Mouse (Mus musculus) Patski (cell line): ENCODE measurements around the gene Rcor1. TPM values are rescaled to one million over a fixed set of nuclear protein-coding genes. Genes with fewer than 3 reads are reported as not detected.
A peak's percentile ranks its signal among the peaks of the same experiment; 100 is the strongest.

Experiments used
- ATAC-seq: fragments of 100-300 bp; one replicate; pipeline ENCODE4 v1.8.0; 2021
- CTCF ChIA-PET: fragments of 350-600 bp; sonication (Branson Sonifier 250); formaldehyde crosslinking; loops from one replicate; lab custom pipeline; 2022; ENCODE audit warnings: inconsistent platforms; lab: Charles Lee
- POLR2A ChIA-PET: fragments of 350-600 bp; sonication (Branson Sonifier 250); formaldehyde crosslinking; loops from one replicate; lab custom pipeline; 2022; ENCODE audit warnings: antibody characterized with exemption, inconsistent platforms; lab: Charles Lee
- DNase-seq: peaks from one replicate; pipeline ENCODE4 v3.0.0-alpha.2; 2011; ENCODE audit warnings: low read depth, low spot score
- H3K27me3 ChIP-seq: fragments of 371-371 bp; one replicate; pipeline ENCODE4 v1.5.1; 2021
- CTCF ChIP-seq: fragments of 100-300 bp; IDR thresholded peaks from one replicate; pipeline ENCODE4 v1.5.1; 2021
- in situ Hi-C: fragments of 300-500 bp; cut with MboI; formaldehyde crosslinking; loops from 3 replicates; pipeline ENCODE4 v1.11.1; 2018; ENCODE audit warnings: low pct_unique_long_range_greater_than_20kb, mixed read lengths
- polyA plus RNA-seq: library from polyadenylated mRNA; unstranded; gene quantifications from one replicate; pipeline ENCODE4 v1.2.3, GENCODE M21; 2021

The Rcor1 gene
- polyA plus RNA-seq, 1 experiment from 2014 or later, result 30.9 TPM

DNA sequence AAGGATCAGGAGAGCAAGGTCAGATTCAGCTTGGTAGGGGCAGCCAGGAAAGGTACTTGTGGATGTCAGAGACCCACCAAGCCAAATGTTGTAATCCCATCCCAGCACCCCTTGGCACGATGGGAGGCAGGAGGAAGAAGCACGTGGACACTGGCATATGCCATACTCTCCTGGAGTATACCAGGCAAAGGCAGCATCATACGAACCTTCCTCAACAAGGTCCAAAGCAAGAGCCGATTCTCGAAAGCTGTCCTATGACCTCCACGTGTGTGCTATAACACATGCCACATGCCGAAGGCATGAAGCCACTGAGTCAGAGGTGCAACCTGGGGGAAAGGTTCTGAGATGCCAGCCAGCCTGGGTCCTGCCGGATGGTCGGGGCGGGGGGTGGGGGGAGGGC lies 121.7 kb downstream of the Rcor1 start:
- POLR2A ChIA-PET, result no interaction called here
- DNase-seq, result no peak
- H3K27me3 ChIP-seq, result no peaks in the 10 kb centered on the region
- no peak for TF ChIP-seq CTCF
- CTCF ChIA-PET, result no interaction called here
- in situ Hi-C loops, result no loop called here
- no peak for ATAC-seq

DNA sequence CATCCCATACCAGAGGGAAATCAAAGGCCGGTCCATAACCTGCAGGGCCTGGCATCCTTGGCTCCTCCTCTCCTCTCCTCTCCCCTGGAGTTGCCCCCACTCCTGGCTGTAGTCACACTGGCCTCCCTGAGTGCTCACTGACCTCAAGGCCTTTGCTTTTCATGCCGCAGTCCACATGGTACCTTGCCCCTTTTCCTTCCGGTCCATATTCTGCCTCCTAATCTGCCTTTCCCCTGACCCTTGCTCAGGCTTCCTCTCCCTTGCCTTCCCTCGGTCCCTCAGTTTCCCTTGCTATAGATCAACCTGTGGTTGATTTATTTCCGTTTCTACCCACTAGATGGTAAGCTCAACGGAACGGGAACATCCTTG lies 122.8 kb downstream of the Rcor1 start:
- no peaks in the 10 kb centered on the region for H3K27me3 ChIP-seq
- no peak for DNase-seq
- no peak for ATAC-seq
- no peak for TF ChIP-seq CTCF
- ChIA-PET CTCF (no interaction called here), POLR2A (no interaction called here)
- in situ Hi-C loops, result no loop called here

DNA sequence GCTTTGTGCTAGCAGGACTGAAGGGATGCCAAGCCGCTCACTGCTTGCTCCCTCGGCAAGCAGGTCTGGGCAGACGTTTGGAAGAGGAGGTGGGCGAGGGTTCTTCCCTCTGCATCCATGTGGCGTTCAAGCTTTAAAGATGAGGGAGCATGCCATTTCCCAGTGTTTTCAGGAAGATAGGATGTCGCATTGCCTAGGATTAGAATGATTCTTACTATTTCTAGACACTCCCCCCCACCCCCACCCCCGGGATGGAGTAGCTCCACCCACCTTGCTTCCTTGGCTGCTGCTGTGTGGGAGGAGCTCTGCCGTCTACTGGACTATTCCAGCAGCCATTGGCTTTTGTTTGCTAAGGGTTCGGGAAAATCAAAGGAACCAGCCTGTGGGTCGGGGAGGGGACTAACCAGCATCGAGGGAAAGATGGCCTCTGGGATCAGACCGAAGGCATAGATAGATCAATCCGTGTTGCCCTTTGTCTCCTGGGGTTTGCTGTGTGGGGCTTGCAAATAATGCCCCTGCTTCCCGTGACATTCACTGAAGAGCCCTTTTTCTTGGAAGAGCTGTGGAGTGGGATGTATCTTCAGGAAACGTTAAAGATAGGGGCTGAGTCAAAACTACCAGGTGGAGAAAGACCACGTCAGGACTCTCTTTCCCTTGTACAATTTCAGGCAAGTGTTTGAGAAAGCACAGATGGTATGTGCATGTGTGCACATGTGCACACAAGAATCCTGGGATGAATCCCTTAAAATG lies 123.3 kb downstream of the Rcor1 start:
- TF ChIP-seq CTCF, result no peak
- ATAC-seq (no peak), DNase-seq (no peak)
- in situ Hi-C loops, result no loop called here
- ChIA-PET POLR2A (interaction anchor here (0.6 kb wide), 1 partner anchor 28 kb away, joined by 3 read pairs; no protein-coding TSS in a partner anchor), CTCF (no interaction called here)
- no peaks in the 10 kb centered on the region for H3K27me3 ChIP-seq

DNA sequence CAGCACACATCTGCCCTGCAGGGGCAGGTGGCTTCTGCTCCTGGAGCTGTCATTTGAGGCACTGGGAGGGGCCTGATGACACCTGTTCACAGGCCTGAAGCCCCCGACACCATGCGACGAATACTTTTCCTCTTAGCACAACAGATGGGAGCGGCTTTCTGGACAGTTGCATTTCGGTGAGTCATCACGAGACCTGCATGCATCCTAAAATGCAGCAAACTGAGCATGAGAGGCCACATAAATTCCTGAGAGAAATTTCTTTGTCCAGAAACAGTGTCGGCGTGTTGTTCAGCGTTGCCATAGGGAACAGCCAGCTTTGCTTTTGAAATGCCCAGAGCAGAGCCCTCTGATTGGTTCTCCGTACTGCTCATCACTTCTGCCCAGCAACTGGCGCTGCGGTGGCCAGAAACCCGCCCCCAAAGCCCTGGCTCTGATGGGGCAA lies 125.2 kb downstream of the Rcor1 start:
- CTCF ChIA-PET, result interaction anchor here (0.7 to 1.8 kb wide), 6 partner anchors 9 to 109 kb away, joined by 3 to 7 read pairs (median 4); no protein-coding TSS in a partner anchor
- TF ChIP-seq CTCF, result no peak

DNA sequence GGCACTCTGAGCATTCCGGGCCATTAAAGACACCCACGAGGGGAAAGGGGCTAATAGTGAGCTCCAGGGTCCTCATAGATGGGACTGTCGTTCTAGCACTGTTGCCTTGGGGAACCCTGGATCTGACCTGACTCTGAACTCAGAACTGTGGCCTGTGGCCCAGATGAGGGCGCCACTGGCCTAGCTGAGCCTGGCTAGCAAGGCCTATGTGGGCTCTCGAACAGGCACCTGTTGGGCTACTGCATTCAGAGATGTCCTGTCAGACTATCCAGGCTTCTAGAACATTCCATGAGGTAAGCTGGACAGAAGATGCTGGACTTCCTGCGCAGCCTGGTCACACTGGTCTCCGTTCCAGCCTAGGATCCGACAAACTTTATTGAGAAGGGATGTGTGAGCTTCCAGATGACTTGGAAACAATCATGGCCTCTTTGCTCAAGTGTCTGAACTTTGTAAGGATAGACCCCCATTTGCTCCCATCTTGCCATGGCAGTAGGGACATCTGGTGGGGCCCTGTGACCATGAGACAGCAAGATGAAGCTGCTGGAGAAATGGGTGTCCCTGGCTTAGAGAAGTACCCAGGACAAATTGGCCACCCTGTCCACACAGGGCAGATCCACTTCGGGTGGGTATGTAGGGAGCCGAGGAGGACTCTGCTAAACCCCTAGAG lies 126.1 kb downstream of the Rcor1 start:
- no peak for TF ChIP-seq CTCF
- ATAC-seq (peak; percentile 32), DNase-seq (no peak)
- no peaks in the 10 kb centered on the region for H3K27me3 ChIP-seq
- POLR2A ChIA-PET, result interaction anchor here (1.1 kb wide), 1 partner anchor 11 kb away, joined by 3 read pairs; no protein-coding TSS in a partner anchor
- in situ Hi-C loops, result no loop called here
- CTCF ChIA-PET, result interaction anchor here (0.9 to 1.8 kb wide), 4 partner anchors 8 to 108 kb away, joined by 3 to 7 read pairs (median 5); no protein-coding TSS in a partner anchor

More for the DNA sequence above, 125.2 kb downstream of the Rcor1 start:
- H3K27me3 ChIP-seq, result no peaks in the 10 kb centered on the region
- POLR2A ChIA-PET, result no interaction called here
- ATAC-seq (peak; percentile 84), DNase-seq (peak; percentile 86)
- in situ Hi-C loops, result no loop called here

Other genes with a start within 250 kb of the Rcor1 start
- gene Mok, start 198.4 kb upstream of the Rcor1 start, polyA plus RNA-seq, result 16.2 TPM
- gene Zfp839, start 189.1 kb upstream of the Rcor1 start, polyA plus RNA-seq, result 7.6 TPM
- 33.0 TPM for gene Cinp, start 150.2 kb upstream of the Rcor1 start, polyA plus RNA-seq
- gene Tecpr2, start 150.1 kb upstream of the Rcor1 start, polyA plus RNA-seq, result 7.4 TPM
- 9.9 TPM for gene Ankrd9, start 60.3 kb upstream of the Rcor1 start, polyA plus RNA-seq
- gene Traf3, start 127.0 kb downstream of the Rcor1 start, polyA plus RNA-seq, result 19.9 TPM
- gene 4930595D18Rik, start 145.1 kb downstream of the Rcor1 start, polyA plus RNA-seq, result not detected
- gene Amn, start 231.7 kb downstream of the Rcor1 start, polyA plus RNA-seq, result 0.04 TPM